Mouse (Mus musculus) CD4-positive, CD25-positive, alpha-beta regulatory T cell, adult 4 months (primary cell): Measurements from ENCODE around the gene St8sia2. TPM values are rescaled to one million over a fixed set of nuclear protein-coding genes. Genes with fewer than 3 reads are reported as not detected.

ENCODE experiments used
- ATAC-seq: one replicate; pipeline ENCODE4 v1.8.0; 2017
- polyA plus RNA-seq, 2 experiments: library from polyadenylated mRNA; unstranded; fragments of 100-300 nt; shearing (Covaris generic); gene quantifications; one replicate each; pipeline ENCODE4 v1.2.1; 2017

St8sia2 gene
- not detected for polyA plus RNA-seq

DNA sequence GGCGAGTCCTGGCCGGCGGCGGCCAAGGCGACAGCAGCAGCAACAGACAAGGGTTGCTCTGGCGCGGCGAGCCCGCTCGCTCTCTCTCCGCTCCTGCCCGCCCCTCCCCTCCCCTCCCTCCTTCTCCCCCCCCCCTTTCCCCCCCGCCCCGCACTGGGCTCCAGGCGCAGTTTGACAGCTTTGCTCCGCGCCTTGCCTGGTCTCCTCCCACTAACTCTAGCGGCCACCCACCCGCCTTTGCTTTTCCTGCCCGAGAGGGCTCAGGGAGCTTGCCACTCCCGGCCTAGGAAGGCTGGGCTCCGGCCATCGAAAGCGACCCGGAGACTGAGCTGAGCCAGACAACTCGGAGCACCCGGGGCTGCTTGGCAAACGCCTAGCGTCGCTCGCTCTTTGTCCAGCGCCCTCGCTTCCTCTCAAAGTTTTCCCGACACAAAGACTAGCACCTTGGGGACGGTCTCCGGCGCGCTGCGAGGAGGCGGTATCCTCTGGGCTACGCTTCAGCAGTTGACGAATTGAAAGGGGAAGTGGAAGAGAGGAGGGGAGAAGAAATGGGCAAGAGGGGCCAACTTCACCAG lies at the start of gene St8sia2:
Gene St8sia2 (minus strand): TSS at position 90 of the 575 bp plus-strand sequence.
- no peak for ATAC-seq

DNA sequence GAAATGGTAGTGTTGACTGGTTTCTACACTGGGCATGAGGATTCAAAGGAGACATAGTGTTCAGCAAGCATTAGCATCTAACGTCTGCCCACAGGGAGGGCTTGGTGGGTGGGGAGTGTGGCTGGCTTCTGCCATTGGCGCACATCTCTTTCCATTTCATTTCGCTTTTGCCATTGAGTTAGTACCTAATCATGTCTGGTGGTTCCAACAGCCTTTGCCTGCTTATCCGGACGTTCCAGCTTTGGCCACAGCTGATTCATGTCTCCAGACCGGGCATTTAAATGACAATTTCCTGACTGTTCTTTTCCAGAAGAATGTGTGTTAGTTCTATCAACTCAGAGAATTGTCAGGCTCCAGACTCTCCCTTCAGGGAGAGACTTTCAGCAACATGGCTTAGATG lies 47.6 kb upstream of the St8sia2 start:
- ATAC-seq: no peak

- ATAC-seq: no peak
Measured at GRCm38 (mm10) chr7:74060306-74060946, 46.9 kb upstream of the St8sia2 start.

DNA sequence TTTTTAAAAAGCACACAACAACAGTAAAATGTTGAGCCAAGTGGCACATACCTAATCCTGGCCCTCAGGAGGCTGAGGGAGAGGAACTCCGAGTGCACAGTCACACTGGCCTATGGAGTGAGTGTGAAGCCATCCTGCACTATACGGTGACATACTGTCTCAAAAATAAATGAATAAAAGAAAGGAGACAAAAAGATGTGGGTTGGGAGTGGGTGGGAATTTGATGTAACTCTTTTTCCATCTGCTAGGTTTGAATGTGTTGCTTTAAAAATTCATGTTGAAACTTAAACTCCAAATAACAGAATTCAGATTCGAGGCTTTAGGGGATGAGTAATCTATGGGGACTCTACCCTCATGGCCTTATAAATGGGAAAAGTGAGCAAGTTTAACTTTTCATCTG lies 46.2 kb upstream of the St8sia2 start:
- no peak for ATAC-seq

- no peak for ATAC-seq
Measured at GRCm38 (mm10) chr7:74055753-74056152, 42.3 kb upstream of the St8sia2 start.

DNA sequence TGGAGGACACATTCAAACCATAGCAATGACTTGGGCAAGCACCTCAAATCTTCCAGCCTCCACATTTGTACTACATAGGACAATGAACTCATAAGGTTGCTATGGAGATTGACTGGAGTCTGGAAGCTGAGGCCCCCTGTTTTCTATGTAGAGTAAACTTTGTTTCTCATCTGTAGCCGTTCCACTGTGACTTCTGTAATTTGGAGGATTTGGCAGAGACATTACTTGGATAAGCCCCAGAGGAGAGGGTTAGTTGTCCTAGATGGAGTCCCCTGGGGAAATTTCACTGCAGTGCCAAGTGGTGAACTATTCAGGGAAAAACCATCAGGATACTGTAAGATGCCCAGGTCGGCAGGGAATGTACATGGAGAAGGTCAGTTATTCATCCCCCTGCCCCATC lies 34.1 kb upstream of the St8sia2 start:
- no peak for ATAC-seq

DNA sequence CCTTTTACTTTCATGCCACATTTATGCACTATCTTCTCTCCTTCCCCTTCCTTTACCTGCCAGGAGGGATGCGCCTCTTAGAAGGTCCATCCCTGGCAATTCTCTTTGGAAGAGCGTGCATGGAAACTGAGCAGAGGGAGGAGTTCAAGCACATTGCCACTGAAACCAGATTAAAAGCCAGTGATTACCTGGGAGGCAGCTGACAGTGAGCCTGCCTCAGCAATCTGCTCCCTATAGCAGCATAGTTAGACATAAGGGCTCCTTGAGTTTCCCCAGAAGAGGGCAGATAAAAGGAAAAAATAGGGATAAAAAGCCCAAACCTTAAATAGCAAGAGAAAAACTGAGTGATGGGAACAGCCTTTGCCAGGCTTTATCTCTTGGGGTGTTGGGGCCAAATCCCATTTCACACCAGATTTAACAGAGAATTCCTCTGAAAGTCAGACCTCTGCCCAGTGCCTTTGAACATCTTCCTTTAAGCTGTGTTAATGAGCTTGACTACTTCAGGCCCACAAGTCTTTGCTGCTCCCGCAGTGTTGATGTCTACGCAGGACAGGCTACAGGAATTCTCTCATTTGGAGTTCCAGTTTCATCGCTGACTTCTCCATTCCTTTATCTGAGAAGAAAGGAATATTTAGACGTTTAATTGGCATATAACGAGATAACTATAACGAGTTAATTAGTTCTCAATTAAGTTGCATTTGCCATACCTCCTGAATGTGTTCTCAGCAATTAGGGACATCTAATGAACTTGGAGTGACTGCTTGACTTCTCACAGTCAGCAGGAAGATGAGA lies 31.9 kb upstream of the St8sia2 start:
- no peak for ATAC-seq

- ATAC-seq: no peak
Measured at GRCm38 (mm10) chr7:74043562-74044138, 30.2 kb upstream of the St8sia2 start.

- no peak for ATAC-seq
Measured at GRCm38 (mm10) chr7:74025007-74025406, 11.5 kb upstream of the St8sia2 start.

DNA sequence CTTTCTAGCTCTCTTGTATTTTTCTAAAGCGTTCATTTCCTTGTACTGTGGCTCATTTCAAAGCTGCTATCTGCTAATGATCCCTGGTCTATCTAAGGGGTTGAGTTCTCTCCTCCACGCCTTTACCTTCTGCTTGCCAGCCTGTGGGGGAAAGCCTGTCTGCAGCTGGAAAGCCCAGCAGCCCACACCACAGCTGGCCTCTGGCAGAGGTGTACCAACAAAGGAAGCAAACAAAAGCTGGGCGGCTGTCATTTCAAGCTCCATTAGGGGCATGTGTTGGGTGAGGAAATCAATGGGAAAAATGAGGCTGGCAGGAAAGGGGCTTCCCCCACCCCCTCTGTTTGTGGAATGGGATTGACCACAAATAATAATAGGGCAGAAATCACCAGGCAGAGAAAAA lies 10.7 kb upstream of the St8sia2 start:
- no peak for ATAC-seq

DNA sequence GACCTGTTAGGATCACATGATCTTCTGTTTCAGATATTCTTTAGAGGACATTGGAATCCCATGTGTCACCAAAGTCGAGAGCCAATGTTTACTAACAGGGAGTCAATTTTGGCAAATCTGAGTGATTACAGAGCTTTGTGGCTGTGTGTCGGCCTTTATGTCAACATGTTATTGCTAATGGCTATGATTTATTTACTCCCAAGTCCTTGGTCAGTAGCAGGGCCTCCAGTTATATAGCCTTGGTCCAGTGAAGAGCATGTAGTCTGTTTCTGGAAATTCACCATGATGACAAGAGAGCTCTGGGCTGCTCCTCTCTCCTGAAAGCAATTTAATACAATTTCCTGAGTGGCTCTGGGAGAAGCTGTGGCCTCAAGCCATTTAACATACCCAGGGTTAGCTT lies 9.1 kb upstream of the St8sia2 start:
- ATAC-seq: no peak

GRCm38 (mm10) chr7:74021771-74022170 lies 8.3 kb upstream of the St8sia2 start:
- no peak for ATAC-seq

DNA sequence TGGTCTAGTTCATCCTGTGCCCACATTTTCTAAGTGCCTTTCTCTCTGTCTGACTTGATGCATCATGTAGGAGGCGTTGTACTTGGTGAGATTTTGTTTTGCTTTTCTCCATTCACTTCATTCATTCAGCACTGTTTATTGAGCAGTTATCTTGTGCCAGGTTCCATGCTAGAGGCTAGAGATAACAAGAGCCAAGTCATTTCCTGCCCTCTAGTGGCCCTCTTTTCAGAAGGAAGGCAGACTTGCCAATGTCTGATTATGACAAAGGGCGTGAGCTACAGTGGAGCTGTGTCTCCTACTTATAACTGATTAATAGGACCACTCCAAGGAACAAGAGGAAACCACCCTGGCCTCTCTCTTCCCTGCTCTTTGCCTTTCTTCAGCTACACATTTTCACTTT lies 3.1 kb upstream of the St8sia2 start:
- ATAC-seq: no peak

GRCm38 (mm10) chr7:74012858-74013600 lies 461 bp downstream of the St8sia2 start:
- no peak for ATAC-seq

DNA sequence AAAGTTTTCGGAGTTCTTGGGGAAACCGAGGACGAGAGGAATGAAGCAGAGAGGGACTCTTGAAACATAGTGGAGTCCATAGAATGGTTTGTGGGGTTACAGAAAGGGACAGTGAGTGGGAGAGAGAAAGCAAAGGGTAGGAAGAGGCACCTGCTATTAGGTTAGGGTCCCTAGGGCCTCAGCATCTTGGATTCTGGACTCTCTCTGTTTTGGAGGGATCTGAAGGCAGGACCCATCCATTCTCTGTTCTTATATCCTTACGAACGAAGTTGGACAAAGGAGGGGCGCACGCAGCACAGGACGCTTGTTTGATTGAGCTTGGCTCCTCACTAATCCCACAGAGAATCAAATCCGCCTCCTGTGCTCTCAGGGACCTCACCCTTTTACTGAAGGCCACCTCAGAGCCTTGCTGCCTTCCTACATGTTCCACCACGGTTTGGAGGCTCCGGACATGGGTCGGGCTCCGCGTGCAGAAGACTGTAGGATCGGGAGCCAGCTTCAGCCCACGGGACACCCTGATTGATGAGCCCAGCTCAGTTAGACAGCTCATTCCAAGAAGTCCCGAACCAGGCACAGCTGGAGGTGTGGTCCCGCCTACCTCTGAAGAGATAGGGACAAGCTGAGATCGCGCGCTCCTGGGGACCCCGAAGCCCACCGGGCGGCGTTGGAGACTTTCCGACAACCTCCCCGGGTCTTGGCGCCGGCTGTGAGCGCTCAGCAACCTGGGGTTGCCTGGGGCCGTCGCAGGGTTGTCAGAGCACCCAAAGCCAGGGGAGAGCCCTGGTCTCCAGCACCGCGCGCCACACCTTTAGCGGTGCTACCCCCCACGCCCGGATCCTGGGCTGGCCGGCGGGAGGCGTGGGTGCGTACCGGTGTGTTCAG lies 1.3 kb downstream of the St8sia2 start:
- ATAC-seq: no peak

DNA sequence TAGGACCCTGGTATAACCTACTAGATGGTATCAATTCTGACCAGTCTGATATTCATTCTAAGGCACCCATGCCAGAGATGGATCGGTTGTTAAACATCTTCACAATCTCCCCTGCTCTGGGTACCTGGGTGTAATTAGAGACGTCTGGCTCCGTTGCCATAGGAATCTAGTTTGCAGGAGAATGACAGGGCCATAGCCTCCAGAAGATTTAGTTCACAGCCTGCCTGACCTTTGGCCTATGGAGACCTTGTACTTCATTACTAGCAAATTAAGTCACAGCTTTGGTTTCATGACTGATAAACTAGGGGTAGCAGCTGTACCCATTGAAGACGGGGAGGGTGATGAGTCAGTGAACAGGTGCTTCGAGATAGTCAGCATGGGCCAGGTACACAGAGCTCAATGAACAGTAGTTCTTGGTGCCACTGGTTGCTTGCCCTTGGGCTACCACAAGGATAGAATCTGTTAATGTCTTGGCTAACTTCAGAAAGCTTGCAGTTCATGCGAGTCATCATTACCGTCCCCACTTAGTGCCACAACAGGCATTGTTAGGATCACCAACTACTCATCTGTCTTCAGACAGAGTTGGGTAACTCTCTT lies 4.4 kb downstream of the St8sia2 start:
- no peak for ATAC-seq

DNA sequence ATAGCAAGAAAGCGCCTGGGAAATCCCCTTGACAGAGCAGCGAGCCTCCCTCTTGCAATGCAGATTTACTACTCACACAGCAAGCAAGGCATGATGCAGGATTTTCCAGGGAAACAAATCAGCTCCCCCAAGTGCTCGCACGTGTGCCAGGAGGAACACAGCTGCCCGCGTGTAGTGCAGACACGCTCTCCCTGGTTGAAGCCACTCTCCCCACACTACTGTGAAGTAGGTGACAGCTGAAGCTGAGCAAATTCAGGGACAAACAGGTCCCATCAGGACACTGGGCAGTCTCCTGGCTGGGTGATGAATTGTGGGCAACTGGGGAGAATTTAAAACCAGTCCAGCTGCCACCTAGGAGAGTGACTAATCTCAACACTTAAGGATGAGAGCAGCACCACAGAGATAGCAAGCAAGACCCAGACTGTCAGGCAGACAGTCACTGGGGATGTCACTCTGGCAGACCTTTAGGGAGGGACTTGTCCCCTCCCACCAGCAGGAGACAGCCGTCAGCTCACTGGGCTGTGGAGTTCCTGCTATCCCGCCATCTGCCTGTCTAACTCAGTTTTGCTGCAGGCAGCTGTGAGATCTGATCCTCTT lies 6.6 kb downstream of the St8sia2 start:
- no peak for ATAC-seq

DNA sequence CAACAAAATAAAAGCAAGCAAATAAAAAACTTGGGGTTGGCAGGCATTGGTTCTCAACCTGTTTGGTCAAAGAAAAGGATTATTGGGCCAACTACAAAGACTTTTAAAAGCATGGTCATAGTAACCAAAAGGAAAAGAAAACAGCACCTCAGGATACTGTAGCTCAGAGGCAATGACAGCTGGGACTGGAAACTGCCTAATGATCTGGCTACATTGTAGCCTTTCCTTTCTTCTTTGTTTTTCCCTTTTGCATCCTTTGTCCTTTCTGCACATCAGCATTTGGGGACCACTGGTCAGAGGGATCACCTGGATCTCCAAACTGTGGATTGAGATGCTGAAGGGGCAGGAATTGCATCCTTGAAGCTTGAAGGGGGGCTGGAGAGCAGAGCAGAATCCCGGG lies 7.1 kb downstream of the St8sia2 start:
- ATAC-seq: no peak

- no peak for ATAC-seq
Measured at GRCm38 (mm10) chr7:74000743-74001510, 12.6 kb downstream of the St8sia2 start.

DNA sequence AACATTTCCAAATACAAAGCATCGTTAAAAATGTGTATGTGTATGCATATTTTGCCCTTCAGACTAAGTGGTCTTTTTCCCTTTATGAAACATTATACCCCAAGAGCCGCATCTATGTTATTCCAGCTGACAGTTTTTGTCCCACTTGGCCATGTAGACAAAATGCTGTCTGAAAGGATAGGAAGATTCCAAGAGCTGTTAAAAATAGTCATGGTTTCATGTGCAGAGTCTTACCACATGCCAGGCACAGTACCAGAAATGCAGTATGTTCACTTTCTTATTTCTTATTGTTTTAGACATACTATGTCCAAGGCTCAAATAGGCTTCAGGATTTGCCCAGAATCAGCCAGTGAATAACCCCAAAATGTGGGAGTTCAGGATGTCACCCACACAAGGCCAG lies 24.1 kb downstream of the St8sia2 start:
- ATAC-seq: no peak
